Mouse (Mus musculus): ENCODE data around the gene Tmem190. TPM values are rescaled to one million over a fixed set of nuclear protein-coding genes. Genes with fewer than 3 reads are reported as not detected.
"Not testable (repeated sequence)": the region's sequence is repeated elsewhere in the genome, so short reads cannot be mapped to it uniquely, and the experiment has no call there.

Tmem190 gene
- total RNA-seq, 2 experiments from 2014 or later: not detected

GRCm38 (mm10) chr7:4764946-4765710, 17.6 kb upstream of the Tmem190 start:
- intact Hi-C loops (cut with DNase I): no loop called here
- no peak for DNase-seq

- DNase-seq: no peak
- intact Hi-C loops (cut with DNase I): no loop called here
Measured at GRCm38 (mm10) chr7:4771202-4771601, 11.5 kb upstream of the Tmem190 start, which contains the start of gene Fam71e2. TSS of gene Fam71e2 (minus strand) at chr7:4771302.

GRCm38 (mm10) chr7:4776131-4776530, 6.6 kb upstream of the Tmem190 start:
- intact Hi-C loops (cut with DNase I): no loop called here

GRCm38 (mm10) chr7:4776861-4777830, 5.6 kb upstream of the Tmem190 start:
- intact Hi-C loops (cut with DNase I): no loop called here

More at GRCm38 (mm10) chr7:4776131-4776530, 6.6 kb upstream of the Tmem190 start:
- DNase-seq: no peak

GRCm38 (mm10) chr7:4777851-4778637, 4.7 kb upstream of the Tmem190 start:
- intact Hi-C loops (cut with DNase I): no loop called here
- no peak for DNase-seq

More at GRCm38 (mm10) chr7:4776861-4777830, 5.6 kb upstream of the Tmem190 start:
- peak; percentile 51 to 53 for DNase-seq

GRCm38 (mm10) chr7:4779921-4780320, 2.8 kb upstream of the Tmem190 start:
- DNase-seq: no peak
- intact Hi-C loops (cut with DNase I): no loop called here

GRCm38 (mm10) chr7:4782130-4782529, 607 bp upstream of the Tmem190 start:
- no peak for DNase-seq

GRCm38 (mm10) chr7:4783667-4784268, 1.0 kb downstream of the Tmem190 start:
- intact Hi-C loops (cut with DNase I): no loop called here
- DNase-seq: no peak

More at GRCm38 (mm10) chr7:4782130-4782529, 607 bp upstream of the Tmem190 start:
- intact Hi-C loops (cut with DNase I): no loop called here

GRCm38 (mm10) chr7:4788499-4789435, 6.0 kb downstream of the Tmem190 start:
- peak; percentile 42 to 59 for DNase-seq
- intact Hi-C loops (cut with DNase I): loop anchor here (2.0 kb wide), 1 partner anchor 48 kb away; the partner anchor contains the start of gene Kmt5c

- intact Hi-C loops (cut with DNase I): loop anchor here (2.0 kb wide), 1 partner anchor 49 kb away; the partner anchor contains the start of gene Kmt5c
- peak; percentile 60 to 62 for DNase-seq
Measured at GRCm38 (mm10) chr7:4789436-4789935, 6.7 kb downstream of the Tmem190 start, which contains the start of gene Tmem238. TSS of gene Tmem238 (minus strand) at chr7:4789656.

GRCm38 (mm10) chr7:4792278-4793212, 9.8 kb downstream of the Tmem190 start, which contains the start of gene Rpl28:
TSS of gene Rpl28 (plus strand) at chr7:4792874.
- intact Hi-C loops (cut with DNase I): loop anchor here (10.0 kb wide), 1 partner anchor 658 kb away; the partner anchor contains the start of gene Leng8

GRCm38 (mm10) chr7:4793248-4793647, 10.5 kb downstream of the Tmem190 start:
- not testable (repeated sequence) for DNase-seq
- intact Hi-C loops (cut with DNase I): loop anchor here (10.0 kb wide), 1 partner anchor 658 kb away; the partner anchor contains the start of gene Leng8

More at GRCm38 (mm10) chr7:4792278-4793212, 9.8 kb downstream of the Tmem190 start, which contains the start of gene Rpl28:
- DNase-seq: peak; percentile 88 to 94

GRCm38 (mm10) chr7:4793674-4794073, 10.9 kb downstream of the Tmem190 start:
- intact Hi-C loops (cut with DNase I): loop anchor here (10.0 kb wide), 1 partner anchor 659 kb away; the partner anchor contains the start of gene Leng8
- no peak for DNase-seq

GRCm38 (mm10) chr7:4794631-4795168, 12.0 kb downstream of the Tmem190 start:
- no peak for DNase-seq
- intact Hi-C loops (cut with DNase I): loop anchor here (5.0 to 10.0 kb wide), 2 partner anchors 172 to 660 kb away; partner anchors contain the start of gene Leng8

- DNase-seq: no peak
- intact Hi-C loops (cut with DNase I): loop anchor here (5.0 to 10.0 kb wide), 2 partner anchors 174 to 661 kb away; partner anchors contain the start of gene Leng8
Measured at GRCm38 (mm10) chr7:4795767-4796433, 13.2 kb downstream of the Tmem190 start.
